Comparison of ENCODE assay signal across 9 mouse cellular contexts in the genomic region with DNA sequence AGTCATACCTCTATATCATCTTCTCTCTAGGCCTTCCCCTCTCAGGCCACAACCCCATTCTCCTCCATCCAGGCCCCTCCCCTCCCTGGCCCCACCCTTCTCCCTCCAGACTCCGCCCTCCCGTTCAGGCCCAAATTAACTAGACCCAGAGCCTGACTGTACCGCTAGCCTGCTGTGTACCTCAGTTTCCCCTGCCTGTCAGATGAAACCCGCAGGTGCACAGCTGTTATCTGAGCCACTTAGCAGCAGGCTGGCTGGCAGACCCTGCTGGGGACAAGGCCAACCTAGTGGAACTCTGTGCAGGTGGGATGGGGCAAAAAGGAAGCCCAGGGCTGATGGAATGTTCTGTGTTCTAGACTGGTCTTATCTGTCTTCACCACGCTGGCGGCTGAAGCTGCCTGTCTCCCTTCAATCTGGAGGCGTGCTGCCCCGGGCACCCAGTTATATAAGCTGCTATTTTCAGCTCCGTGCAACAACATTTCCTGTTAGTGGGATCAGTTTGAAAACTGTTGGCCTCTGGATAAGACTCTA. TPM values are rescaled to one million over a fixed set of nuclear protein-coding genes. Genes with fewer than 3 reads are reported as not detected.
DNase-seq lines count a peak whose midpoint lies in the region.
"Had no signal": no experiment of that assay in that cellular context is flagged by ENCODE, and none has a peak within 500 bp of the region (broad histone marks: within the 10 kb centered on the region; RNA-seq: fewer than 3 reads in every experiment).

No protein-coding gene starts in this region.

- intact Hi-C loops in left cerebral cortex, postnatal 4 days (cut with DNase I): loop anchor here (5.0 kb wide), 1 partner anchor 33 kb away; no protein-coding TSS in a partner anchor

- DNase-seq in kidney, adult 18-20 months: peak; percentile 26
- no peak for DNase-seq in kidney, postnatal 4 days
- peak; percentile 69 for DNase-seq in brain, adult 2 months (ENCODE audit: low read depth, low spot score)
- DNase-seq in induced T-regulatory cell, adult 2 months (ENCODE audit: low read depth): peak; percentile 51
- DNase-seq in lung, postnatal 36 days: peak; percentile 73
- no peak for DNase-seq in left cerebral cortex, postnatal 4 days
- DNase-seq in cerebellum, adult 9-11 months: no peak
- no peak for DNase-seq in frontal cortex, postnatal 10 days (ENCODE audit: low spot score in 2 of 2)
- DNase-seq: kidney, postnatal 10 days had no signal

RNA-seq across cellular contexts. Expression of gene Adamtsl5, which starts 4.0 kb away (rescaled TPM):
- total RNA-seq in left cerebral cortex, postnatal 4 days (2021): under 1 TPM; 0.56 to 0.72 TPM

RNA-seq across cellular contexts. Expression of gene Plk5, which starts 12.1 kb away (rescaled TPM):
- 1 to 10 TPM; 4.2 to 6.1 TPM for total RNA-seq in left cerebral cortex, postnatal 4 days (2021)

RNA-seq across cellular contexts. Expression of gene Reep6, which starts 14.4 kb away (rescaled TPM):
- total RNA-seq in left cerebral cortex, postnatal 4 days (2021): 10 to 100 TPM; 13.3 to 14.8 TPM

RNA-seq across cellular contexts. Expression of gene Pcsk4, which starts 14.9 kb away (rescaled TPM):
- 10 to 100 TPM in 1 of 2 experiments, 1 to 10 TPM in 1; 8.1 to 10.5 TPM for total RNA-seq in left cerebral cortex, postnatal 4 days (2021)

RNA-seq across cellular contexts. Expression of gene 2310011J03Rik, which starts 23.9 kb away (rescaled TPM):
- total RNA-seq in left cerebral cortex, postnatal 4 days (2021): 10 to 100 TPM; 13.6 to 14.2 TPM

Comparison
In these comparisons a context has a peak if more than half of its experiments do, and no peak if none do; other contexts are left out.
1. DNase-seq: peak in kidney, adult 18-20 months (single experiment), brain, adult 2 months (single experiment), induced T-regulatory cell, adult 2 months (single experiment) and lung, postnatal 36 days (single experiment); none in kidney, postnatal 4 days (0 of 2), left cerebral cortex, postnatal 4 days (single experiment), cerebellum, adult 9-11 months (single experiment) and frontal cortex, postnatal 10 days (0 of 2).